Mouse (Mus musculus) stomach, embryonic 16.5 days (tissue): ENCODE results near the gene Slc3a1. TPM values are rescaled to one million over a fixed set of nuclear protein-coding genes. Genes with fewer than 3 reads are reported as not detected.

ENCODE experiments used
- ATAC-seq: fragments of 200-750 bp; cut with Nextera tagmentation; 2 replicates; pipeline ENCODE4 v1.8.0; 2017; ENCODE audit warnings: moderate number of reproducible peaks, moderate TSS enrichment; ENCODE audit not compliant: insufficient read depth, low FRiP score
- H3K27ac ChIP-seq: fragments of 300-500 bp; sonication (generic); 2 replicates; pipeline ENCODE4 v1.5.1; 2014; ENCODE audit warnings: low read length
- H3K27me3 ChIP-seq: fragments of 300-500 bp; sonication (generic); 2 replicates; pipeline ENCODE4 v1.6.1; 2014; ENCODE audit warnings: low read length, control low read depth, mixed read lengths; ENCODE audit not compliant: control insufficient read depth, insufficient read depth
- H3K36me3 ChIP-seq: fragments of 300-500 bp; sonication (generic); 2 replicates; pipeline ENCODE4 v1.6.1; 2014; ENCODE audit warnings: low read length; ENCODE audit not compliant: control insufficient read depth, insufficient read depth
- H3K4me1 ChIP-seq: fragments of 300-500 bp; sonication (generic); 2 replicates; pipeline ENCODE4 v1.6.1; 2014; ENCODE audit warnings: low read length, control low read depth, mixed read lengths; ENCODE audit not compliant: control insufficient read depth, insufficient read depth
- H3K4me2 ChIP-seq: fragments of 300-500 bp; sonication (generic); 2 replicates; pipeline ENCODE4 v1.6.1; 2014; ENCODE audit warnings: low read depth, low read length, mixed read lengths
- H3K4me3 ChIP-seq: fragments of 300-500 bp; sonication (generic); replicated peaks from 2 replicates; pipeline ENCODE4 v1.5.1; 2014; ENCODE audit warnings: mild to moderate bottlenecking, low read length
- H3K9ac ChIP-seq: fragments of 300-500 bp; sonication (generic); 2 replicates; pipeline ENCODE4 v1.6.1; 2014; ENCODE audit warnings: low read length
- H3K9me3 ChIP-seq: fragments of 300-500 bp; sonication (generic); replicated peaks from 2 replicates; pipeline ENCODE4 v1.6.1; 2016; ENCODE audit warnings: low read length, control low read depth; ENCODE audit not compliant: control insufficient read depth
- WGBS: fragments of 180-500 bp; shearing (Covaris S2); extraction: QIAGEN DNeasy Blood & Tissue Kit; methylation state at CpG from one replicate; pipeline ENCODE4 v1.1.7; 2014; 5-methylcytosine and 5-hydroxymethylcytosine counted together
- polyA plus RNA-seq: library from polyadenylated mRNA; unstranded; fragments of >200 nt; fragmentation: Nextera tagmentation; extraction: Ambion mirVana; gene quantifications from 2 replicates; pipeline ENCODE4 v1.2.1, GENCODE M21; 2015

Gene Slc3a1
- polyA plus RNA-seq, 1 experiment from 2014 or later, result 8.7 TPM

- ATAC-seq, result no peak
- WGBS, result 89% methylated on average over 7 of the region's 7 CpGs
- Histone ChIP-seq H3K4me1 (0 out of 2 replicates have a peak, but pooled peaks cover 3% of the 10 kb centered on the region), H3K4me3 (no peak overlapping the region), H3K27me3 (no peaks in the 10 kb centered on the region), H3K36me3 (peaks cover 10% of the 10 kb centered on the region), H3K27ac (no peak overlapping the region), H3K4me2 (no peak overlapping the region), H3K9ac (no peak overlapping the region), H3K9me3 (0 out of 2 replicates have a peak, but pooled peaks cover 4% of the 10 kb centered on the region)
Measured at GRCm38 (mm10) chr17:85101751-85102150, 73.6 kb downstream of the Slc3a1 start.

DNA sequence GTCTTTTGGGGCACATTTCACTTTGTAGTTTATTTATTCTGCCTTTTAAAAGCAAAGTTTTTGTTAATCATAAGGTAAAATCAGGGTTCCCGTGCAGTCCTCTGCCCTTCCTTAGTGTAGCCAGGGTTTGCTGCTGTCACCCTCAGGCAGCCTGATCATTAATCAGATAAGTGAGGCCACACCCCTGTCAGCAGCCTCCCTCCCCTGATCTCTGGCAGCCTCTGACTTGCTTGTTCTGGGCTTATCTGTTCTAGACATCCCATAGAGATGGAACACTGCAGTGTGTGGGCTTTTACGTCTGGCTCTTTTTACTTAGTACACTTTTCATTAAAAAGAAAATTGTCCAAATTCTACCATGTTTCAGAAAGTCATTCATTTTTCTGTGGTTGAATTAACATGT lies 75.1 kb downstream of the Slc3a1 start:
- no peak for ATAC-seq
- no peak overlapping the region for H3K9ac ChIP-seq

GRCm38 (mm10) chr17:85110640-85111039 lies 82.5 kb downstream of the Slc3a1 start:
- Histone ChIP-seq H3K9me3 (no peaks in the 10 kb centered on the region), H3K27me3 (no peaks in the 10 kb centered on the region), H3K4me1 (no peaks in the 10 kb centered on the region), H3K27ac (no peak overlapping the region), H3K36me3 (no peaks in the 10 kb centered on the region), H3K9ac (no peak overlapping the region), H3K4me3 (no peak overlapping the region), H3K4me2 (no peak overlapping the region)
- 90% methylated on average over 1 of the region's 1 CpGs for WGBS
- no peak for ATAC-seq

More for the DNA sequence above, 75.1 kb downstream of the Slc3a1 start:
- H3K27me3 ChIP-seq, result no peaks in the 10 kb centered on the region
- 0 out of 2 replicates have a peak, but pooled peaks cover 3% of the 10 kb centered on the region for H3K4me1 ChIP-seq
- no peaks in the 10 kb centered on the region for H3K9me3 ChIP-seq
- H3K36me3 ChIP-seq, result no peaks in the 10 kb centered on the region
- H3K27ac ChIP-seq, result no peak overlapping the region
- no peak overlapping the region for H3K4me3 ChIP-seq
- no peak overlapping the region for H3K4me2 ChIP-seq
- WGBS, result 37% methylated on average over 2 of the region's 2 CpGs

DNA sequence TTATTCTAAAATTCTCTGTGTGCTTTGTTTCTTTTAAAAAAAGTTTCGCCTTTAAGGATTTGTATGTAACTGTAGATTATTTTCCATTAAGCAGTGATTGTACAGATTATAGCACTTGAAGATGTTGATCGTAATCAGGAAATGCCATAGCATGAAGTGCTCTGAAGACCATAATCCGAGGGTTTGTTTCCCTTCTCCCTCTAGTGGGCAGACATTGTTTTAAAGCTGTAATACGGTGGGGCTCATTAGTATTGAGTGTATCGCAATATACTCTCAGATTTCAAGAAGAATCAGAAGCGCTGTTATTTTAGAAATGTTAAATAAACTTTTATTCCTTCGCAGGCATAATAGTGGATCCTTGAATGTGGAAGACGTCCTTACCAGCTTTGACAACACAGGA lies 85.3 kb downstream of the Slc3a1 start:
- no peak for ATAC-seq

More for the DNA sequence above, 85.3 kb downstream of the Slc3a1 start:
- H3K36me3 ChIP-seq, result no peaks in the 10 kb centered on the region
- no peak overlapping the region for H3K9ac ChIP-seq
- H3K27me3 ChIP-seq, result no peaks in the 10 kb centered on the region
- WGBS, result 80% methylated on average over 8 of the region's 8 CpGs
- H3K27ac ChIP-seq, result no peak overlapping the region
- H3K4me2 ChIP-seq, result no peak overlapping the region
- no peaks in the 10 kb centered on the region for H3K4me1 ChIP-seq
- no peaks in the 10 kb centered on the region for H3K9me3 ChIP-seq
- H3K4me3 ChIP-seq, result no peak overlapping the region

Other genes starting within 250 kb of the Slc3a1 start
- 43.3 and 46.1 TPM in 2 replicates for gene Lrpprc, start 237.6 kb upstream of the Slc3a1 start, polyA plus RNA-seq
- 45.0 and 56.1 TPM in 2 replicates for gene Ppm1b, start 71.6 kb upstream of the Slc3a1 start, polyA plus RNA-seq
- gene Prepl, start 61.9 kb downstream of the Slc3a1 start, polyA plus RNA-seq, result 31.5 and 33.5 TPM in 2 replicates
- gene Camkmt, start 62.2 kb downstream of the Slc3a1 start, polyA plus RNA-seq, result 11.3 and 13.7 TPM in 2 replicates